Mouse (Mus musculus) stomach, postnatal 0 days (tissue): ENCODE measurements around the gene Sp9. TPM values are rescaled to one million over a fixed set of nuclear protein-coding genes. Genes with fewer than 3 reads are reported as not detected.

Experiments used
- ATAC-seq: fragments of 200-750 bp; cut with Nextera tagmentation; 2 replicates; pipeline ENCODE4 v1.8.0; 2017; ENCODE audit not compliant: low FRiP score, low TSS enrichment
- DNase-seq: peaks from one replicate; pipeline ENCODE4 v3.0.0-alpha.2; 2016; ENCODE audit warnings: low spot score
- H3K27ac ChIP-seq: fragments of 300-500 bp; sonication (generic); replicated peaks from 2 replicates; pipeline ENCODE4 v1.5.1; 2014; ENCODE audit warnings: mild to moderate bottlenecking, control low read depth
- H3K27me3 ChIP-seq: fragments of 300-500 bp; sonication (generic); 2 replicates; pipeline ENCODE4 v1.6.1; 2014; ENCODE audit warnings: low read length; ENCODE audit not compliant: control insufficient read depth, insufficient read depth
- H3K36me3 ChIP-seq: fragments of 300-500 bp; sonication (generic); 2 replicates; pipeline ENCODE4 v1.6.1; 2014; ENCODE audit warnings: low read length, mixed read lengths; ENCODE audit not compliant: control insufficient read depth, insufficient read depth
- H3K4me1 ChIP-seq: fragments of 300-500 bp; sonication (generic); replicated peaks from 2 replicates; pipeline ENCODE4 v1.6.1; 2014; ENCODE audit warnings: antibody characterized with exemption; ENCODE audit not compliant: control insufficient read depth, insufficient read depth
- H3K4me2 ChIP-seq: fragments of 300-500 bp; sonication (generic); replicated peaks from 2 replicates; pipeline ENCODE4 v1.6.1; 2014; ENCODE audit warnings: low read depth, mild to moderate bottlenecking, control low read depth, moderate library complexity
- H3K4me3 ChIP-seq: fragments of 300-500 bp; sonication (generic); 2 replicates; pipeline ENCODE4 v1.5.1; 2014; ENCODE audit warnings: low read depth, low read length, control low read depth
- H3K9ac ChIP-seq: fragments of 300-500 bp; sonication (generic); 2 replicates; pipeline ENCODE4 v1.6.1; 2014; ENCODE audit warnings: mild to moderate bottlenecking, low read length, control low read depth, mixed read lengths
- H3K9me3 ChIP-seq: fragments of 300-500 bp; sonication (generic); 2 replicates; pipeline ENCODE4 v1.6.1; 2016; ENCODE audit warnings: low read length; ENCODE audit not compliant: control insufficient read depth
- CTCF ChIP-seq: IDR thresholded peaks from 2 replicates; pipeline ENCODE4 v1.5.1; 2016; ENCODE audit warnings: antibody characterized with exemption, low read depth, mild to moderate bottlenecking, moderate library complexity
- EP300 ChIP-seq: optimal IDR thresholded peaks from 2 replicates; pipeline ENCODE3; 2016; ENCODE audit warnings: antibody characterized with exemption
- WGBS: fragments of 180-500 bp; shearing (Covaris S2); extraction: QIAGEN DNeasy Blood & Tissue Kit; methylation state at CpG from one replicate; pipeline ENCODE4 v1.1.7; 2014; 5-methylcytosine and 5-hydroxymethylcytosine counted together
- polyA plus RNA-seq: library from polyadenylated mRNA; unstranded; fragments of >200 nt; fragmentation: Nextera tagmentation; extraction: Ambion mirVana; gene quantifications from 2 replicates; pipeline ENCODE4 v1.2.1, GENCODE M21; 2015

The Sp9 gene
- polyA plus RNA-seq, 1 experiment from 2014 or later = not detected

GRCm38 (mm10) chr2:73272351-73273248 lies 875 bp downstream of the Sp9 start:
- Histone ChIP-seq H3K36me3 (no peaks in the 10 kb centered on the region), H3K27ac (no peak overlapping the region), H3K4me2 (peak overlapping the region; percentile 51), H3K9ac (no peak overlapping the region), H3K4me1 (0 out of 2 replicates have a peak, but pooled peaks cover 4% of the 10 kb centered on the region), H3K27me3 (peaks cover 10% of the 10 kb centered on the region), H3K9me3 (no peaks in the 10 kb centered on the region), H3K4me3 (peak overlapping the region; percentile 34)
- TF ChIP-seq CTCF = no peak
- TF ChIP-seq EP300 = no peak
- DNase-seq (no peak), ATAC-seq (no peak)
- 1% methylated on average over 51 of the region's 55 CpGs for WGBS

GRCm38 (mm10) chr2:73273249-73274118 lies 1.8 kb downstream of the Sp9 start:
- ATAC-seq (peak; percentile 35), DNase-seq (peak; percentile 41)
- Histone ChIP-seq H3K9me3 (no peaks in the 10 kb centered on the region), H3K4me3 (peak overlapping the region; percentile 34), H3K27ac (no peak overlapping the region), H3K4me2 (peak overlapping the region; percentile 51), H3K36me3 (no peaks in the 10 kb centered on the region), H3K4me1 (0 out of 2 replicates have a peak, but pooled peaks cover 4% of the 10 kb centered on the region), H3K9ac (no peak overlapping the region), H3K27me3 (peaks cover 13% of the 10 kb centered on the region)
- no peak for TF ChIP-seq EP300
- no peak for TF ChIP-seq CTCF
- under 1% methylated on average over 84 of the region's 110 CpGs for WGBS

GRCm38 (mm10) chr2:73274119-73274920 lies 2.6 kb downstream of the Sp9 start:
- ATAC-seq (no peak; the same call in 1 of the 2 replicates), DNase-seq (peak; percentile 64)
- Histone ChIP-seq H3K9me3 (no peaks in the 10 kb centered on the region), H3K4me1 (0 out of 2 replicates have a peak, but pooled peaks cover 4% of the 10 kb centered on the region), H3K27me3 (peaks cover 19% of the 10 kb centered on the region), H3K4me2 (peak overlapping the region; percentile 51), H3K27ac (no peak overlapping the region), H3K9ac (no peak overlapping the region), H3K4me3 (peak overlapping the region; percentile 34), H3K36me3 (no peaks in the 10 kb centered on the region)
- TF ChIP-seq EP300 (no peak), CTCF (no peak)
- 1% methylated on average over 88 of the region's 88 CpGs for WGBS

- H3K4me1 ChIP-seq = 0 out of 2 replicates have a peak, but pooled peaks cover 4% of the 10 kb centered on the region
- WGBS = 13% methylated on average over 8 of the region's 8 CpGs
- no peaks in the 10 kb centered on the region for H3K9me3 ChIP-seq
- H3K27me3 ChIP-seq = peaks cover 23% of the 10 kb centered on the region
- ATAC-seq (no peak), DNase-seq (no peak)
- no peak for TF ChIP-seq CTCF
- no peak for TF ChIP-seq EP300
- no peak overlapping the region for H3K27ac ChIP-seq
- H3K9ac ChIP-seq = no peak overlapping the region
- H3K4me2 ChIP-seq = no peak overlapping the region
- H3K36me3 ChIP-seq = no peaks in the 10 kb centered on the region
- H3K4me3 ChIP-seq = no peak overlapping the region
Measured at GRCm38 (mm10) chr2:73275261-73276040, 3.7 kb downstream of the Sp9 start.

GRCm38 (mm10) chr2:73276141-73276571 lies 4.4 kb downstream of the Sp9 start:
- no peak overlapping the region for H3K9ac ChIP-seq
- WGBS = 5% methylated on average over 6 of the region's 6 CpGs
- no peak for ATAC-seq
- H3K4me3 ChIP-seq = no peak overlapping the region
- no peak overlapping the region for H3K4me2 ChIP-seq
- H3K9me3 ChIP-seq = no peaks in the 10 kb centered on the region
- H3K4me1 ChIP-seq = 0 out of 2 replicates have a peak, but pooled peaks cover 4% of the 10 kb centered on the region
- no peaks in the 10 kb centered on the region for H3K36me3 ChIP-seq
- no peak for DNase-seq
- H3K27ac ChIP-seq = no peak overlapping the region
- H3K27me3 ChIP-seq = peaks cover 23% of the 10 kb centered on the region
- no peak for TF ChIP-seq CTCF
- no peak for TF ChIP-seq EP300
